Mouse (Mus musculus): ENCODE measurements around the gene Casp14. TPM values are rescaled to one million over a fixed set of nuclear protein-coding genes. Genes with fewer than 3 reads are reported as not detected.

The Casp14 gene
- total and polyA plus RNA-seq, 2 experiments from 2014 or later: not detected

GRCm38 (mm10) chr10:78748161-78748560, 30.1 kb upstream of the Casp14 start:
- Histone ChIP-seq H3K9me3 (replicated peaks; ENCODE audit: control insufficient read depth, low read length) (no peaks in the 10 kb centered on the region), H3K27me3 (ENCODE audit: control insufficient read depth, insufficient read depth, low read length) (peaks cover 15% of the 10 kb centered on the region), H3K9ac (replicated peaks; ENCODE audit: low read depth, low read length) (no peak overlapping the region), H3K27ac (ENCODE audit: low read depth) (no peak overlapping the region), H3K4me3 (ENCODE audit: low read depth, low read length) (no peak overlapping the region), H3K4me1 (ENCODE audit: control insufficient read depth, insufficient read depth) (no peaks in the 10 kb centered on the region), H3K4me2 (ENCODE audit: low read depth, low read length) (no peak overlapping the region), H3K36me3 (replicated peaks; ENCODE audit: control insufficient read depth, insufficient read depth, low read length) (no peaks in the 10 kb centered on the region)
- WGBS: 70% methylated on average over 13 of the region's 13 CpGs
- ATAC-seq (ENCODE audit: insufficient read depth, low read depth) (no peak), DNase-seq (ENCODE audit: low spot score) (no peak)
- TF ChIP-seq CTCF (IDR thresholded peaks at IDR 0.05; ENCODE audit: low read depth) (no peak), EP300 (IDR thresholded peaks at IDR 0.05; ENCODE audit: low read depth) (no peak)

- ATAC-seq (ENCODE audit: insufficient read depth, low read depth) (no peak; the same call in 1 of the 2 replicates), DNase-seq (ENCODE audit: low spot score) (no peak)
- Histone ChIP-seq H3K36me3 (replicated peaks; ENCODE audit: control insufficient read depth, insufficient read depth, low read length) (no peaks in the 10 kb centered on the region), H3K9ac (replicated peaks; ENCODE audit: low read depth, low read length) (no peak overlapping the region), H3K4me2 (ENCODE audit: low read depth, low read length) (peak overlapping the region; percentile 48), H3K27ac (ENCODE audit: low read depth) (no peak overlapping the region), H3K4me3 (ENCODE audit: low read depth, low read length) (peak overlapping the region; percentile 26), H3K9me3 (replicated peaks; ENCODE audit: control insufficient read depth, low read length) (no peaks in the 10 kb centered on the region), H3K4me1 (ENCODE audit: control insufficient read depth, insufficient read depth) (no peaks in the 10 kb centered on the region), H3K27me3 (ENCODE audit: control insufficient read depth, insufficient read depth, low read length) (peaks cover 11% of the 10 kb centered on the region; the same call in 1 of the 2 replicates)
- WGBS: 3% methylated on average over 26 of the region's 27 CpGs
- TF ChIP-seq CTCF (IDR thresholded peaks at IDR 0.05; ENCODE audit: low read depth) (no peak), EP300 (IDR thresholded peaks at IDR 0.05; ENCODE audit: low read depth) (no peak)
Observed at GRCm38 (mm10) chr10:78747035-78747721, 29.1 kb upstream of the Casp14 start.

GRCm38 (mm10) chr10:78745453-78746232, 27.5 kb upstream of the Casp14 start:
- H3K9ac ChIP-seq (replicated peaks; ENCODE audit: low read depth, low read length): no peak overlapping the region
- TF ChIP-seq EP300 (IDR thresholded peaks at IDR 0.05; ENCODE audit: low read depth): no peak
- peak; percentile 13; the same call in 1 of the 2 replicates for TF ChIP-seq CTCF (IDR thresholded peaks at IDR 0.05; ENCODE audit: low read depth)
- H3K27me3 ChIP-seq (ENCODE audit: control insufficient read depth, insufficient read depth, low read length): 0 out of 2 replicates have a peak, but pooled peaks cover 3% of the 10 kb centered on the region
- H3K36me3 ChIP-seq (replicated peaks; ENCODE audit: control insufficient read depth, insufficient read depth, low read length): no peaks in the 10 kb centered on the region
- no peak overlapping the region for H3K4me2 ChIP-seq (ENCODE audit: low read depth, low read length)
- H3K4me3 ChIP-seq (ENCODE audit: low read depth, low read length): no peak overlapping the region
- no peaks in the 10 kb centered on the region for H3K4me1 ChIP-seq (ENCODE audit: control insufficient read depth, insufficient read depth)
- WGBS: 47% methylated on average over 4 of the region's 4 CpGs
- ATAC-seq (ENCODE audit: insufficient read depth, low read depth) (no peak), DNase-seq (ENCODE audit: low spot score) (no peak)
- 0 out of 2 replicates have a peak, but pooled peaks cover 2% of the 10 kb centered on the region for H3K9me3 ChIP-seq (replicated peaks; ENCODE audit: control insufficient read depth, low read length)
- H3K27ac ChIP-seq (ENCODE audit: low read depth): no peak overlapping the region

- Histone ChIP-seq H3K4me3 (ENCODE audit: low read depth, low read length) (no peak overlapping the region), H3K4me2 (ENCODE audit: low read depth, low read length) (no peak overlapping the region), H3K9me3 (replicated peaks; ENCODE audit: control insufficient read depth, low read length) (0 out of 2 replicates have a peak, but pooled peaks cover 2% of the 10 kb centered on the region), H3K9ac (replicated peaks; ENCODE audit: low read depth, low read length) (no peak overlapping the region), H3K4me1 (ENCODE audit: control insufficient read depth, insufficient read depth) (no peaks in the 10 kb centered on the region), H3K27me3 (ENCODE audit: control insufficient read depth, insufficient read depth, low read length) (0 out of 2 replicates have a peak, but pooled peaks cover 3% of the 10 kb centered on the region), H3K36me3 (replicated peaks; ENCODE audit: control insufficient read depth, insufficient read depth, low read length) (no peaks in the 10 kb centered on the region), H3K27ac (ENCODE audit: low read depth) (no peak overlapping the region)
- no peak for ATAC-seq (ENCODE audit: insufficient read depth, low read depth)
- DNase-seq (ENCODE audit: low spot score): no peak
- no peak for TF ChIP-seq EP300 (IDR thresholded peaks at IDR 0.05; ENCODE audit: low read depth)
- TF ChIP-seq CTCF (IDR thresholded peaks at IDR 0.05; ENCODE audit: low read depth): no peak
Observed at GRCm38 (mm10) chr10:78743721-78744120, 25.6 kb upstream of the Casp14 start.

- Histone ChIP-seq H3K27me3 (ENCODE audit: control insufficient read depth, insufficient read depth, low read length) (no peaks in the 10 kb centered on the region), H3K27ac (ENCODE audit: low read depth) (no peak overlapping the region), H3K4me1 (ENCODE audit: control insufficient read depth, insufficient read depth) (no peaks in the 10 kb centered on the region), H3K36me3 (replicated peaks; ENCODE audit: control insufficient read depth, insufficient read depth, low read length) (no peaks in the 10 kb centered on the region), H3K4me2 (ENCODE audit: low read depth, low read length) (no peak overlapping the region), H3K9ac (replicated peaks; ENCODE audit: low read depth, low read length) (no peak overlapping the region), H3K9me3 (replicated peaks; ENCODE audit: control insufficient read depth, low read length) (0 out of 2 replicates have a peak, but pooled peaks cover 2% of the 10 kb centered on the region), H3K4me3 (ENCODE audit: low read depth, low read length) (no peak overlapping the region)
- TF ChIP-seq CTCF (IDR thresholded peaks at IDR 0.05; ENCODE audit: low read depth) (no peak), EP300 (IDR thresholded peaks at IDR 0.05; ENCODE audit: low read depth) (no peak)
- DNase-seq (ENCODE audit: low spot score) (no peak), ATAC-seq (ENCODE audit: insufficient read depth, low read depth) (no peak)
- 47% methylated on average over 4 of the region's 4 CpGs for WGBS
Observed at GRCm38 (mm10) chr10:78739821-78740220, 21.7 kb upstream of the Casp14 start.
